Mouse (Mus musculus) spleen, adult 2 months (tissue): Measurements from ENCODE around the gene Gm20695. TPM values are rescaled to one million over a fixed set of nuclear protein-coding genes. Genes with fewer than 3 reads are reported as not detected.
"Not testable (repeated sequence)": the region's sequence is repeated elsewhere in the genome, so short reads cannot be mapped to it uniquely, and the experiment has no call there.

Experiments
- DNase-seq, 2 experiments: peaks; one replicate each; pipeline versions ENCODE4 v3.0.0 to v3.0.0-alpha.2; 2012 to 2021; ENCODE audit warnings: low spot score in 2 of 2, low read depth in 1 of 2
- H3K27ac ChIP-seq: fragments of 200-500 bp; 2 replicates; pipeline ENCODE4 v1.5.1; 2012; ENCODE audit warnings: low read length, inconsistent platforms; ENCODE audit not compliant: insufficient read depth
- H3K27me3 ChIP-seq: fragments of 200-500 bp; 2 replicates; pipeline ENCODE4 v1.6.1; 2012; ENCODE audit warnings: mild to moderate bottlenecking, moderate library complexity, low read length, inconsistent platforms; ENCODE audit not compliant: control insufficient read depth, insufficient read depth
- H3K36me3 ChIP-seq: fragments of 200-500 bp; 2 replicates; pipeline ENCODE4 v1.6.1; 2012; ENCODE audit warnings: mild to moderate bottlenecking, low read length, inconsistent platforms; ENCODE audit not compliant: control insufficient read depth, insufficient read depth
- H3K4me1 ChIP-seq: fragments of 200-500 bp; 2 replicates; pipeline ENCODE4 v1.6.1; 2011; ENCODE audit warnings: inconsistent platforms; ENCODE audit not compliant: control insufficient read depth, insufficient read depth, insufficient read length
- H3K4me3 ChIP-seq: fragments of 200-500 bp; 2 replicates; pipeline ENCODE4 v1.5.1; 2011; ENCODE audit warnings: mild to moderate bottlenecking, inconsistent platforms; ENCODE audit not compliant: insufficient read depth, insufficient read length; ENCODE audit errors: extremely low read depth
- CTCF ChIP-seq: fragments of 200-500 bp; IDR thresholded peaks from 2 replicates; pipeline ENCODE4 v1.5.1; 2011; ENCODE audit warnings: mild to moderate bottlenecking, inconsistent platforms; ENCODE audit not compliant: insufficient read depth, insufficient read length, insufficient replicate concordance; ENCODE audit errors: extremely low read depth
- POLR2A ChIP-seq: fragments of 200-500 bp; IDR thresholded peaks from 2 replicates; pipeline ENCODE4 v1.6.1; 2011; ENCODE audit warnings: low read depth, low read length, inconsistent platforms
- WGBS: fragments of 180-500 bp; shearing (Covaris S2); methylation state at CpG from one replicate; pipeline ENCODE4 v1.1.7; 2018; 5-methylcytosine and 5-hydroxymethylcytosine counted together
- polyA plus RNA-seq: library from polyadenylated mRNA; depleted of rRNA; stranded (reverse); fragments of >200 nt; gene quantifications from 2 replicates; pipeline ENCODE4 v1.2.3, GENCODE M21; 2012

Gm20695 gene
- polyA plus RNA-seq, 1 experiment = not detected

DNA sequence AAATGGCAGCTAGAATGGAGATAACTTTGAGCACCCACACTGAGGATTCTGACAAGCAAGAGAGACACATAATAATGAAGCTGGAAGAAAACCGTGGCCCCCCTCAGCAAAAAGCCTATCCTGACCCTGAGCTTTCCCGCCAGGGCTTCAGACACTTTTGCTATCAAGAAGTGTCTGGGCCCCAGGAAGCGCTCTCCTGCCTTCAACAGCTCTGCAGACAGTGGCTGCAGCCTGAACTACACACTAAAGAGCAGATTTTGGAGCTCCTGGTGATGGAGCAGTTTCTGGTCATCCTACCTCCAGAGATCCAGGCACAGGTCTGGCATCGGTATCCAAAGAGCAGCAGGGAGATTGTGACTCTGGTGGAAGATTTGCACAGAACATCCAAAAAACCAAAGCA is 36.6 kb upstream of the Gm20695 start:
- H3K4me1 ChIP-seq = no peaks in the 10 kb centered on the region
- TF ChIP-seq POLR2A (no peak), CTCF (no peak)
- WGBS = 80% methylated on average over 4 of the region's 4 CpGs
- DNase-seq = no peak
- H3K27ac ChIP-seq = no peak overlapping the region
- H3K4me3 ChIP-seq = no peak overlapping the region
- H3K36me3 ChIP-seq = no peaks in the 10 kb centered on the region
- H3K27me3 ChIP-seq = no peaks in the 10 kb centered on the region

DNA sequence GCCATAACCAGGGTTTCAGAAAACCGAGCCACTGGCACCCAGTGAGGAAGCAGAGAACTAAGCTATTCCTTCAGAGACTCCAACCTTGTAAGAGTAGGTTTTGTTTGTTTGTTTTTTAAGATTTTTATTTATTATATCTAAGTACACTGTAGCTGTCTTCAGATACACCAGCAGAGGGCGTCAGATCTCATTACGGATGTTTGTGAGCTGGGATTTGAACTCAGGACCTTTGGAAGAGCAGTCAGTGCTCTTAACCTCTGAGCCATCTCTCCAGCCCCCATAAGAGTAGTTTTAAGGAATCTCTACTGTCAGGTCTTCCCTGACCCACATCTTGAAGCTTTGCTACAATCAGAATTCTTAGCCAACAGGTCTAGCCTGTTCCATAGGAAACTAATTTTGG is 36.0 kb upstream of the Gm20695 start:
- WGBS = 82% methylated on average over 3 of the region's 3 CpGs
- no peaks in the 10 kb centered on the region for H3K27me3 ChIP-seq
- no peaks in the 10 kb centered on the region for H3K36me3 ChIP-seq
- H3K4me1 ChIP-seq = no peaks in the 10 kb centered on the region
- TF ChIP-seq CTCF (no peak), POLR2A (no peak)
- no peak overlapping the region for H3K27ac ChIP-seq
- no peak overlapping the region for H3K4me3 ChIP-seq
- DNase-seq = no peak

DNA sequence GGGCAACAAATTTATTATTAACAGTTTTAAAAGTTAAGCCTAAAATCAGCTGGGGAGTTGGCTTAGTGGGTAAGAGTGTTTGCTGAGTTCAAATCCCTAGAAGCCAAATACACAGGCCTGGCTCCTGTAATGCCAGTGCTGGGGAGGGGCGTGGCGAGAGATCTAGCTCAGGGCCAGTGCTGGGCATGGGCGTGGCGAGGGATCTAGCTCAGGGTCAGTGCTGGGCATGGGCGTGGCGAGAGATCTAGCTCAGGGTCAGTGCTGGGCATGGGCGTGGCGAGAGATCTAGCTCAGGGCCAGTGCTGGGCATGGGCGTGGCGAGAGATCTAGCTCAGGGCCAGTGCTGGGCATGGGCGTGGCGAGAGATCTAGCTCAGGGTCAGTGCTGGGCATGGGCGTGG is 33.1 kb upstream of the Gm20695 start:
- H3K27me3 ChIP-seq, H3K27ac ChIP-seq, DNase-seq, H3K36me3 ChIP-seq, H3K4me1 ChIP-seq, H3K4me3 ChIP-seq: not testable (repeated sequence)
- WGBS = 89% methylated on average over 13 of the region's 13 CpGs

DNA sequence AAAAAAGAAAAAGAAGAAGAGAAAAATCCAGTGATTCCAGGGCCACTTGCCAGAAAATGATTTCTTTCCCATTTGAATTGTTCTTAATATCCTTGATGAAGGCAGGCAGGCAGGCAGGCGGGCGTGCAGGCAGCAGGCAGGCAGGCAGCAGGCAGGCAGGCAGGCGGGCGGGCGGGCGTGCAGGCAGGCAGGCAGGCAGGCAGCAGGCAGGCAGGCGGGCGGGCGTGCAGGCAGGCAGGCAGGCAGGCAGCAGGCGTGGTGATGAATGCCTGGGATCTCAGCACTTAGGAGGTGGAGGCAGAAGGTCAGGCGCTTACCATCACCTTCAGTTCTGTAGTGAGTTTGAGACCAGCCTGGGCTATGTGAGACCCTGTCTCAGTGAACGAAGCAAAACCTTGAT is 31.9 kb upstream of the Gm20695 start:
- no peak overlapping the region for H3K4me3 ChIP-seq
- TF ChIP-seq CTCF (no peak), POLR2A (no peak)
- H3K27me3 ChIP-seq = no peaks in the 10 kb centered on the region
- no peak for DNase-seq
- no peak overlapping the region for H3K27ac ChIP-seq
- no peaks in the 10 kb centered on the region for H3K4me1 ChIP-seq
- no peaks in the 10 kb centered on the region for H3K36me3 ChIP-seq
- WGBS = 91% methylated on average over 12 of the region's 12 CpGs

DNA sequence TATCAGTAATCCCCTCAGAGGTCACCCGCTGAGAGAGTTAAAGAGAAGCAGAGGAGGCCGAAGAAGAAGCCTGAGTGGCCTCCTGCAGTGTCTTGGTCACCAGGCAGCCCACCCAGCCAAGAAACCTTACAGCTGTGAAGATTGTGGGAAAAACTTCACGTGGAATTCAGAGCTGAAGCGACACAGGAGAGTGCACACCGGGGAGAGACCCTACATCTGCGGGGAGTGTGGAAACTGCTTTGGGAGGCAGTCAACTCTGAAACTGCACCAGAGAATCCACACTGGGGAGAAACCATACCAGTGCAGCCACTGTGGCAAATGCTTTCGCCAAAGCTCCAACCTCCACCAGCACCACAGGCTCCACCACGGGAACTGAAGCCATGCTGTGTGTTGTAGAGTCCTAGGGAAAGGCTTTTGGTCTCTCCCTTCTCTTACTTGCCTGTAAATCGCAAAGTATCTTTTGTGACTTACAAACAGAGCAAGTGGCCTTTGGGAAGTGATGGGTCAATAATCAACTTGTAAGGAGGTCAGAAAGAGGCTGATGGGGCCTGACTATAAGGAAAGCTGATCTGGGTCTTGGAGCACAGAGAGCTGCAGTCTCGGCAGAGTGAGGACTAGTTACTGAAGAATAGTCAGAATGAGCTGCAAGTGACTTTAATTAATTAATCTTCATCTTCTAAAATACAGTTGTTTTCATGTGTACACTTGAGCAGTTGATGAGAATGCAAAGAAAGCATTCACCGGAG is 29.8 kb upstream of the Gm20695 start:
- TF ChIP-seq POLR2A (no peak), CTCF (no peak)
- no peak for DNase-seq
- 91% methylated on average over 11 of the region's 11 CpGs for WGBS
- Histone ChIP-seq H3K27me3 (no peaks in the 10 kb centered on the region), H3K4me1 (no peaks in the 10 kb centered on the region; the same call in 1 of the 2 replicates), H3K27ac (no peak overlapping the region), H3K4me3 (no peak overlapping the region), H3K36me3 (no peaks in the 10 kb centered on the region)

DNA sequence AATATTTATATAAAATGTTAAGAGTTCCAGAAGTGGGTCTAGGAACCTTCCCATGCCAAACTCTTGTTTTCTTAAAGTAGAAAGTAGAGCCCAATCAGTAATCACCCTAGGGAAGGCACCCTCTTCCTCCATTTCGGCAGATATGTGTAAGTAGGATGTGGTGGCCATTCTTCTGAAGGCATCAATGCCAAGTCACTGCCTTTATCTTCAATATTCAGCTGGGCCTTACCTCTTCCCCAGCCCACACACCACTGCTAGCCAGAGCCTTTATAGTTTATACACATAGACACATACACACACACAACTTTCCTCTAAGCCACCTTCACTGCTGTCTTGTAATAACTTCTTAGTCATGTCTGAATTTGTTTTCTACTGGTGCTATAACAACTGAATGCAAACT is 28.7 kb upstream of the Gm20695 start:
- no peak for DNase-seq
- 48% methylated on average over 1 of the region's 1 CpGs for WGBS
- Histone ChIP-seq H3K27ac (no peak overlapping the region), H3K27me3 (no peaks in the 10 kb centered on the region), H3K36me3 (peaks cover under 1% of the 10 kb centered on the region), H3K4me1 (no peaks in the 10 kb centered on the region; the same call in 1 of the 2 replicates), H3K4me3 (no peak overlapping the region)
- no peak for TF ChIP-seq CTCF
- TF ChIP-seq POLR2A = no peak

DNA sequence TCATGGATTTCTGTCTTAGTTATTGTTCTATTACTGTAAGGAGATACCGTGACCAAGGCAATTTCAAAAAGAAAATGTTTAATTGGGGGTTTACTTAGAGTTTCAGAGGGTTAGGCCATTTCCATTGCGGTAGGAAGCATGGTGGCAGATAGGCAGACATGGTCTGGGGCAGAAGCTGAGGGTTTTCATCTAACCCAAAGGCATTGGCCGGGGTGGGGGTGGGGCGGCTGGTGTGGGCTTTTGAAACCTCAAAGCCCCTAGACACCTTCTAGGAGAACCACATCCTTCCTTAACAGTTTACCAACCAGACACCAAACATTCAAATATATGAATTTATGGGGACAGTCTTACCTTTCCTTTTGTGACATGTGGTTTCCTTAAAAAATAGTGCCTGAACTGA is 25.2 kb upstream of the Gm20695 start:
- H3K4me1 ChIP-seq = no peaks in the 10 kb centered on the region; the same call in 1 of the 2 replicates
- H3K27ac ChIP-seq = no peak overlapping the region
- DNase-seq = no peak
- WGBS = 20% methylated on average over 4 of the region's 4 CpGs
- H3K36me3 ChIP-seq = peaks cover 3% of the 10 kb centered on the region
- no peak for TF ChIP-seq POLR2A
- no peaks in the 10 kb centered on the region for H3K27me3 ChIP-seq
- no peak overlapping the region for H3K4me3 ChIP-seq
